Mouse (Mus musculus) midbrain, embryonic 16.5 days (tissue): ENCODE measurements around the gene Cend1. TPM values are rescaled to one million over a fixed set of nuclear protein-coding genes. Genes with fewer than 3 reads are reported as not detected.
A peak's percentile ranks its signal among the peaks of the same experiment; 100 is the strongest.

Source experiments
- ATAC-seq: fragments of 200-750 bp; cut with Nextera tagmentation; 2 replicates; pipeline ENCODE4 v1.8.0; 2017; ENCODE audit warnings: moderate TSS enrichment
- H3K27ac ChIP-seq: fragments of 300-500 bp; sonication (generic); 2 replicates; pipeline ENCODE4 v1.5.1; 2014; ENCODE audit warnings: mild to moderate bottlenecking, low read length, mixed read lengths
- H3K27me3 ChIP-seq: fragments of 300-500 bp; sonication (generic); 2 replicates; pipeline ENCODE4 v1.6.1; 2014; ENCODE audit warnings: low read depth, low read length, mixed read lengths; ENCODE audit not compliant: control insufficient read depth, insufficient read depth
- H3K36me3 ChIP-seq: fragments of 300-500 bp; sonication (generic); 2 replicates; pipeline ENCODE4 v1.6.1; 2014; ENCODE audit warnings: mild to moderate bottlenecking, low read length, moderate library complexity, mixed read lengths; ENCODE audit not compliant: control insufficient read depth, insufficient read depth
- H3K4me1 ChIP-seq: fragments of 300-500 bp; sonication (generic); 2 replicates; pipeline ENCODE4 v1.6.1; 2014; ENCODE audit warnings: mild to moderate bottlenecking, low read length, mixed read lengths; ENCODE audit not compliant: control insufficient read depth, insufficient read depth
- H3K4me2 ChIP-seq: fragments of 300-500 bp; sonication (generic); 2 replicates; pipeline ENCODE4 v1.6.1; 2014; ENCODE audit warnings: mild to moderate bottlenecking, low read length, mixed read lengths
- H3K4me3 ChIP-seq: fragments of 300-500 bp; sonication (generic); 2 replicates; pipeline ENCODE4 v1.5.1; 2014; ENCODE audit warnings: low read depth, mild to moderate bottlenecking, low read length, moderate library complexity, mixed read lengths
- H3K9ac ChIP-seq: fragments of 300-500 bp; sonication (generic); 2 replicates; pipeline ENCODE4 v1.6.1; 2014; ENCODE audit warnings: low read depth, low read length, mixed read lengths
- H3K9me3 ChIP-seq: fragments of 300-500 bp; sonication (generic); replicated peaks from 2 replicates; pipeline ENCODE4 v1.6.1; 2014; ENCODE audit warnings: mild to moderate bottlenecking, low read length, mixed read lengths; ENCODE audit not compliant: control insufficient read depth, poor library complexity, severe bottlenecking
- WGBS: fragments of 180-500 bp; shearing (Covaris S2); extraction: QIAGEN DNeasy Blood & Tissue Kit; methylation state at CpG from one replicate; pipeline ENCODE4 v1.1.7; 2014; 5-methylcytosine and 5-hydroxymethylcytosine counted together
- polyA plus RNA-seq: library from polyadenylated mRNA; unstranded; fragments of >200 nt; fragmentation: Nextera tagmentation; extraction: Ambion mirVana; gene quantifications from 2 replicates; pipeline ENCODE4 v1.2.1, GENCODE M21; 2015

The Cend1 gene
- polyA plus RNA-seq, 1 experiment from 2014 or later: 151 TPM

DNA sequence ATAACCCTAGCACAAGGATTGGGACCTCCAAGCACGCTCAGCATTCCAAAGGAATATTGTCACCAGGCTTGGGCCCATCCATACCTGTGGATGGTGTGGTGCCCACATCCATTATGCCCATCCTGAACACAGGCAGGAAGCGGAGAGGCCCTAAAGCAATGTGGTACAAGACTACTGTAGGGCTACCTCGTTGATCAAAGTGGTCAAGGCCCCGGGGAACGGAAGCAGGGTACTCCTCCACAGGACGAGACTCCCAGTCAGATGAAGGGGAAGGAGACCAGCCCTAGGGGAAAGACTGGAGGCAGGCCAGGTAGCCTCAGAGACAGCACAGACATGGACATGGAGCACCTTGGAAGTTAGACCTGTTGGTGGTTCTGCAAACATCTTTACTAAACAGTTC lies 43.5 kb upstream of the Cend1 start:
- Histone ChIP-seq H3K4me2 (no peak overlapping the region), H3K4me1 (peaks cover 42% of the 10 kb centered on the region), H3K36me3 (peaks cover 11% of the 10 kb centered on the region), H3K27ac (no peak overlapping the region), H3K9me3 (no peaks in the 10 kb centered on the region), H3K9ac (no peak overlapping the region), H3K4me3 (no peak overlapping the region), H3K27me3 (peaks cover 12% of the 10 kb centered on the region)
- ATAC-seq: no peak
- WGBS: 91% methylated on average over 6 of the region's 6 CpGs

DNA sequence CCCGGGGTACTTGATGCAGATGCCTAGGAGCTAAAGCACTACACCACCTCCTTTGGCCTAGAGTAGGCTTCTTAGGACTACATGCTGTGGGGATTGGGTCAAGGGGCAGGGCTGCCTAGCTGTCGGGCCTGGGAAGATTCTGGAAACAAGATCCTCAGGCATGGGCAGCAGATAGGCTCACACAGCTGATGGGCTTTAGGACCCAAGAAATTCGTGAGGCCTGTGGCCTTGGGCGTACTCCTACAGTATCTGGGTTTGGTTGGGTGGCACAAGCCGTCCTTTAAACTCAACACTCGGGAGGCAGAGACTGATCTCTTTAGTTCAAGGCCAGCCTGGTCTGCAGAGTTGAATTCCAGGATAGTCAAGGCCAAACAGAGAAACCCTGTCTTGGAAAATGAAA lies 42.9 kb upstream of the Cend1 start:
- WGBS: 85% methylated on average over 6 of the region's 6 CpGs
- Histone ChIP-seq H3K4me1 (peaks cover 42% of the 10 kb centered on the region), H3K4me3 (no peak overlapping the region)

DNA sequence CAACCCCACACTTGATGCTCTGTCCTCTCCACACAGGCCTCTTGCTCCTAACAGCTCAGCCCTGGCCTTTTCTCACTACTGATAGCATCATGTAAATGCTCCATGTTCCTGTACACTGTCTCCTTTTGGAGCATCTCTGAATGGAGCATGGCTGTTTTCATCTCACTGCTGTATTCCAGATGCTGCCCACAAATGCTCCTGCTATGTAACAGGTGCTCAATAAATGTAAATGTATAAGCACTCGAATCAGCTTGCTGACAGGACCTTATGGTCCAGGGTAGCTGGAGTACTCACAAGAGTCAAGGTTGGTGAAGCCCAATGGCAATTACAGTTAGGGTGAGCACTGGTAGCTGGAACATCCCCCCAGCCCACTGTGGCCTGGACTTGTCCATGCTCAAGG lies 41.9 kb upstream of the Cend1 start:
- H3K9me3 ChIP-seq: no peaks in the 10 kb centered on the region
- no peak overlapping the region for H3K27ac ChIP-seq
- H3K36me3 ChIP-seq: peaks cover 11% of the 10 kb centered on the region
- ATAC-seq: no peak
- H3K27me3 ChIP-seq: peaks cover 10% of the 10 kb centered on the region
- H3K4me3 ChIP-seq: no peak overlapping the region
- H3K4me2 ChIP-seq: no peak overlapping the region
- 94% methylated on average over 1 of the region's 1 CpGs for WGBS
- no peak overlapping the region for H3K9ac ChIP-seq
- H3K4me1 ChIP-seq: peaks cover 44% of the 10 kb centered on the region

More for the DNA sequence above, 42.9 kb upstream of the Cend1 start:
- Histone ChIP-seq H3K36me3 (peaks cover 11% of the 10 kb centered on the region), H3K4me2 (no peak overlapping the region), H3K9ac (no peak overlapping the region), H3K9me3 (no peaks in the 10 kb centered on the region), H3K27ac (no peak overlapping the region), H3K27me3 (peaks cover 11% of the 10 kb centered on the region)
- no peak for ATAC-seq

DNA sequence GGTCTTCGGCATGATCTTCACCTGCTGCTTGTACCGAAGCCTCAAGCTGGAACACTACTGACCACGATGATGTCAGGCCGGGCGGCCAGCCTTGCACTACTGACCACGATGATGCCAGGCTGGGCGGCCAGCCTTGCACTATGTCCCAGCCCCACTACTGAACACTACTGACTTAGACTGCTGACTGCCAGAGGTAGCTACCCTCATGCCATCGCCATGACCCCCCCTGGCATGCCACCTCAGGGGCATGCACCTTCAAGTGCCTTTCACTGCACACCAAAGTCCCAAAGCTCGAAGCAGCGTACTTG lies 41.3 kb upstream of the Cend1 start:
- peaks cover 13% of the 10 kb centered on the region for H3K27me3 ChIP-seq
- H3K9me3 ChIP-seq: no peaks in the 10 kb centered on the region
- peaks cover 11% of the 10 kb centered on the region for H3K36me3 ChIP-seq
- no peak for ATAC-seq
- no peak overlapping the region for H3K4me2 ChIP-seq
- no peak overlapping the region for H3K9ac ChIP-seq
- H3K4me1 ChIP-seq: peaks cover 40% of the 10 kb centered on the region
- H3K27ac ChIP-seq: no peak overlapping the region
- 95% methylated on average over 10 of the region's 10 CpGs for WGBS
- H3K4me3 ChIP-seq: no peak overlapping the region

DNA sequence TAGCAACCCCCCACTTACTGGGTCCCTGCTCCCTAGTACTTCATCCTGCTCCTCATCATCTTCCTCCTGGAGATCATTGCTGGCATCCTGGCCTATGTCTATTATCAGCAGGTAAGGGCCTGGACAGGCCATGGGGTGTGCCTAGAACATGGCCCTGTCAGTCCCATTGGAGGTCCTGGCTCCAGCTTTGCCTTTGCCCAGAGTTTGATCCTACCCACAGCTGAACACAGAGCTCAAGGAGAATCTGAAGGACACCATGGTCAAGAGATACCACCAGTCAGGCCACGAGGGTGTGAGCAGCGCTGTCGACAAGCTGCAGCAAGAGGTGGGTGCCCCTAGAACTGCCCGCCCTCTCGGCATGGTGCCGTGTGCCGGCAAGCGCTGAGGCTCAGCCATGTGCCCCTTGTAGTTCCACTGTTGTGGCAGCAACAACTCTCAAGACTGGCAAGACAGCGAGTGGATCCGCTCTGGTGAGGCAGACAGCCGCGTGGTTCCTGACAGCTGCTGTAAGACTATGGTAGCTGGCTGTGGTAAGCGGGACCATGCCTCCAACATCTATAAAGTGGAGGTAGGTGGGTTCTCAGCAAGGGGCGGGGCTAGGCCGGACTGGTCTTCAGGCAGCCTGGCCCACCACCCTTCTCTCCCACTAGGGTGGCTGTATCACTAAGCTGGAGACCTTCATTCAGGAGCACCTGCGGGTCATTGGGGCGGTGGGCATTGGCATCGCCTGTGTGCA lies 40.8 kb upstream of the Cend1 start:
- Histone ChIP-seq H3K4me3 (no peak overlapping the region), H3K27ac (no peak overlapping the region), H3K4me1 (peaks cover 40% of the 10 kb centered on the region), H3K36me3 (peaks cover 11% of the 10 kb centered on the region), H3K27me3 (peaks cover 18% of the 10 kb centered on the region), H3K9ac (no peak overlapping the region), H3K9me3 (no peaks in the 10 kb centered on the region), H3K4me2 (peak overlapping the region; percentile 66; the same call in 1 of the 2 replicates)
- WGBS: 88% methylated on average over 18 of the region's 18 CpGs
- no peak for ATAC-seq

DNA sequence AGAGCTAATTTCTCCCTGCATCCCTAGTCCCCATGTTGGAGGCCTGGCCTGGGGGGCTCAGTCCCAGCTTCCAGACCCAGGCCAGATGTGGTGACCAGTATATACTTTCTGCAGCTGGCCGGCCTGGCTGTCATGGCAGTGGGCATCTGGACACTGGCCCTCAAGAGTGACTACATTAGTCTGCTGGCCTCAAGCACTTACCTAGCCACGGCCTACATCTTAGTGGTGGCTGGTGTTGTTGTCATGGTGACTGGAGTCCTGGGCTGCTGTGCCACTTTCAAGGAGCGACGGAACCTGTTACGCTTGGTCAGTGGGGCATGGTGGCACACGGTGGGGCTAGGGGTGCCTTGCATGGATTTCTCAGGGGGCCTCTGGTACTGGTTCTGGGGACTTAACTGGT lies 40.1 kb upstream of the Cend1 start:
- peak overlapping the region; percentile 86 for H3K9ac ChIP-seq
- peak overlapping the region; percentile 82 for H3K27ac ChIP-seq
- peak overlapping the region; percentile 56; the same call in 1 of the 2 replicates for H3K4me3 ChIP-seq
- no peak for ATAC-seq
- H3K36me3 ChIP-seq: peaks cover 11% of the 10 kb centered on the region
- no peaks in the 10 kb centered on the region for H3K9me3 ChIP-seq
- H3K27me3 ChIP-seq: peaks cover 25% of the 10 kb centered on the region
- WGBS: 55% methylated on average over 6 of the region's 6 CpGs
- peaks cover 44% of the 10 kb centered on the region for H3K4me1 ChIP-seq
- H3K4me2 ChIP-seq: peak overlapping the region; percentile 66

DNA sequence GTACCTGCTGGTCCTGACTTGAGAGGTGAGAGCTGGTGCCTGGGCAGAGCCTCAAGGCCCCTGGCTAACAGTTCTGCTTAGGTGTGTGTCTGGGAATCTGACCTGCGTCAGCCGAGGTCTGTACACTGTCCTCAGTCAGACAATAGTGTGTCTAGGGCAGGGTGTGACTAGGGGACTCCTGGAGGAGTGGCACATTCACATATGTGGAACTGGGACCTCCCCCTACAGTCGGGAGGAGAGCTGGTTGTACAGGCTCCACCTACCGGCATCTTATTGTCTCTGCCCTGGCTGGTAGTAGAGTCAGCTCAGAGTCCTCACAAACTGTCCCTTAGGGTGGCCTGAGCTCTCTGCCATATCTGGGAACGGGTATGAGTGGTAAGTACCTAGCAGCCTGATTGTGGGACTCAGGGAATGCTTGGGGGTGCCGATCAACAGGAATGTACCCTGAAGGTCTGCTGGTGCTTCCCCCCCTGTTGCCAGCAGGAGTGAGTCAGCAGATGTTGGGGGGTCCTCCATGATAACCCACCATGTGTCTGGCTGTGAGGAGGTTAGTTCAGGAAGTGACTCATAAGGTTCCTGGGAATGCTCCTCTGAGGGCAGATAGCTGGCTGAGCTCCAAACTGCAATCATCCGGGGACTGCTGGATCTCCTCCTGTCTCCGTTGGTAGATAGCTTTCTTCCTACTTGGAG lies 39.4 kb upstream of the Cend1 start:
- Histone ChIP-seq H3K9ac (peak overlapping the region; percentile 86), H3K4me3 (peak overlapping the region; percentile 56), H3K27me3 (peaks cover 32% of the 10 kb centered on the region), H3K4me1 (peaks cover 37% of the 10 kb centered on the region), H3K36me3 (peaks cover 11% of the 10 kb centered on the region), H3K4me2 (peak overlapping the region; percentile 66), H3K27ac (peak overlapping the region; percentile 82), H3K9me3 (no peaks in the 10 kb centered on the region)
- 18% methylated on average over 8 of the region's 8 CpGs for WGBS
- ATAC-seq: peak; percentile 74

DNA sequence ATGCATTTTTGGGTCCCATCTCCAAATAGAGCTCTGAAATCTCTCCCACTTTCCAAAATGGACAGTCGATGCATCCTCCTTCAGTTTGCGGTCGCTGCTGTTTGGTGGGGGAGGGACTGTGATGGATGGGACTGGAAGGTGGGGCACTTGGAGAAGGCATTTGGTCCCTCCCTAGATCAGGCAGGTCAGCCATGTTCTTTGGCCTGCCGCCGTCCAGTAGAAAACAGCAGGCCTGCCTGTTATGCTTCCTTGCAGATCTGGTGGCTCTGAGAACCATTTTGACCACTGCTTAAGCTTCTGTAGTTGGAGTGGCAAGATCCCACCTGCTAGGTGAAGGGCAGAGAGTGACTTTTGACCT lies 38.9 kb upstream of the Cend1 start:
- ATAC-seq: no peak
- Histone ChIP-seq H3K4me2 (peak overlapping the region; percentile 66), H3K27me3 (peaks cover 38% of the 10 kb centered on the region), H3K4me3 (peak overlapping the region; percentile 56), H3K9me3 (no peaks in the 10 kb centered on the region), H3K36me3 (peaks cover 11% of the 10 kb centered on the region), H3K9ac (peak overlapping the region; percentile 86), H3K4me1 (peaks cover 33% of the 10 kb centered on the region), H3K27ac (peak overlapping the region; percentile 82)
- 22% methylated on average over 5 of the region's 5 CpGs for WGBS
